Mouse (Mus musculus): ENCODE measurements around the gene Clps. TPM values are rescaled to one million over a fixed set of nuclear protein-coding genes. Genes with fewer than 3 reads are reported as not detected.

The Clps gene
- polyA plus RNA-seq, 1 experiment: 8,275 TPM

- WGBS: 20% methylated on average over 14 of the region's 14 CpGs
- H3K4me3 ChIP-seq (ENCODE audit: extremely low read depth, insufficient read depth, insufficient read length): no peak overlapping the region
- DNase-seq (ENCODE audit: low read depth in 1 of 2, low spot score in 2 of 2): peak; percentile 12 to 45
- peak; percentile 92 for TF ChIP-seq CTCF (IDR thresholded peaks at IDR 0.05; ENCODE audit: extremely low read depth, insufficient read depth, insufficient read length, insufficient replicate concordance)
- no peak for TF ChIP-seq POLR2A (IDR thresholded peaks at IDR 0.05; ENCODE audit: low read depth, low read length)
- no peak overlapping the region for H3K27ac ChIP-seq (ENCODE audit: insufficient read depth, low read length)
- no peaks in the 10 kb centered on the region for H3K36me3 ChIP-seq (ENCODE audit: control insufficient read depth, insufficient read depth, low read length)
- no peaks in the 10 kb centered on the region for H3K27me3 ChIP-seq (ENCODE audit: control insufficient read depth, insufficient read depth, low read length)
- no peaks in the 10 kb centered on the region for H3K4me1 ChIP-seq (ENCODE audit: control insufficient read depth, insufficient read depth, insufficient read length)
Observed at GRCm38 (mm10) chr17:28553040-28553793, 7.3 kb downstream of the Clps start.

GRCm38 (mm10) chr17:28549111-28549510, 11.5 kb downstream of the Clps start, which contains the start of gene Clpsl2:
TSS of gene Clpsl2 (plus strand) at chr17:28549411.
- Histone ChIP-seq H3K27me3 (ENCODE audit: control insufficient read depth, insufficient read depth, low read length) (no peaks in the 10 kb centered on the region), H3K27ac (ENCODE audit: insufficient read depth, low read length) (no peak within 1 kb of the TSS), H3K4me3 (ENCODE audit: extremely low read depth, insufficient read depth, insufficient read length) (no peak within 1 kb of the TSS), H3K36me3 (ENCODE audit: control insufficient read depth, insufficient read depth, low read length) (no peaks in the 10 kb centered on the region), H3K4me1 (ENCODE audit: control insufficient read depth, insufficient read depth, insufficient read length) (no peaks in the 10 kb centered on the region)
- no peak for TF ChIP-seq POLR2A (IDR thresholded peaks at IDR 0.05; ENCODE audit: low read depth, low read length)
- TF ChIP-seq CTCF (IDR thresholded peaks at IDR 0.05; ENCODE audit: extremely low read depth, insufficient read depth, insufficient read length, insufficient replicate concordance): no peak
- DNase-seq (ENCODE audit: low read depth in 1 of 2, low spot score in 2 of 2): no peak
- 83% methylated on average over 14 of the region's 14 CpGs for WGBS

- H3K27me3 ChIP-seq (ENCODE audit: control insufficient read depth, insufficient read depth, low read length): no peaks in the 10 kb centered on the region
- WGBS: 76% methylated on average over 11 of the region's 11 CpGs
- no peaks in the 10 kb centered on the region for H3K36me3 ChIP-seq (ENCODE audit: control insufficient read depth, insufficient read depth, low read length)
- TF ChIP-seq CTCF (IDR thresholded peaks at IDR 0.05; ENCODE audit: extremely low read depth, insufficient read depth, insufficient read length, insufficient replicate concordance) (no peak), POLR2A (IDR thresholded peaks at IDR 0.05; ENCODE audit: low read depth, low read length) (no peak)
- no peak overlapping the region for H3K27ac ChIP-seq (ENCODE audit: insufficient read depth, low read length)
- H3K4me1 ChIP-seq (ENCODE audit: control insufficient read depth, insufficient read depth, insufficient read length): no peaks in the 10 kb centered on the region
- no peak for DNase-seq (ENCODE audit: low read depth in 1 of 2, low spot score in 2 of 2)
- H3K4me3 ChIP-seq (ENCODE audit: extremely low read depth, insufficient read depth, insufficient read length): no peak overlapping the region
Observed at GRCm38 (mm10) chr17:28548550-28548949, 12.0 kb downstream of the Clps start.

- no peak overlapping the region for H3K4me3 ChIP-seq (ENCODE audit: extremely low read depth, insufficient read depth, insufficient read length)
- DNase-seq (ENCODE audit: low read depth in 1 of 2, low spot score in 2 of 2): peak in 1 of 2 experiments; percentile 16
- WGBS: 75% methylated on average over 1 of the region's 1 CpGs
- H3K36me3 ChIP-seq (ENCODE audit: control insufficient read depth, insufficient read depth, low read length): no peaks in the 10 kb centered on the region
- no peak for TF ChIP-seq POLR2A (IDR thresholded peaks at IDR 0.05; ENCODE audit: low read depth, low read length)
- no peak for TF ChIP-seq CTCF (IDR thresholded peaks at IDR 0.05; ENCODE audit: extremely low read depth, insufficient read depth, insufficient read length, insufficient replicate concordance)
- no peaks in the 10 kb centered on the region for H3K27me3 ChIP-seq (ENCODE audit: control insufficient read depth, insufficient read depth, low read length)
- H3K4me1 ChIP-seq (ENCODE audit: control insufficient read depth, insufficient read depth, insufficient read length): no peaks in the 10 kb centered on the region
- no peak overlapping the region for H3K27ac ChIP-seq (ENCODE audit: insufficient read depth, low read length)
Observed at GRCm38 (mm10) chr17:28546925-28547324, 13.6 kb downstream of the Clps start.

GRCm38 (mm10) chr17:28537881-28538280, 22.7 kb downstream of the Clps start:
- DNase-seq (ENCODE audit: low read depth in 1 of 2, low spot score in 2 of 2): no peak
- TF ChIP-seq POLR2A (IDR thresholded peaks at IDR 0.05; ENCODE audit: low read depth, low read length) (no peak), CTCF (IDR thresholded peaks at IDR 0.05; ENCODE audit: extremely low read depth, insufficient read depth, insufficient read length, insufficient replicate concordance) (no peak)
- 64% methylated on average over 12 of the region's 12 CpGs for WGBS

GRCm38 (mm10) chr17:28533327-28533726, 27.2 kb downstream of the Clps start:
- H3K36me3 ChIP-seq (ENCODE audit: control insufficient read depth, insufficient read depth, low read length): no peaks in the 10 kb centered on the region
- H3K4me1 ChIP-seq (ENCODE audit: control insufficient read depth, insufficient read depth, insufficient read length): no peaks in the 10 kb centered on the region
- no peak overlapping the region for H3K4me3 ChIP-seq (ENCODE audit: extremely low read depth, insufficient read depth, insufficient read length)
- H3K27ac ChIP-seq (ENCODE audit: insufficient read depth, low read length): no peak overlapping the region
- no peak for TF ChIP-seq CTCF (IDR thresholded peaks at IDR 0.05; ENCODE audit: extremely low read depth, insufficient read depth, insufficient read length, insufficient replicate concordance)
- H3K27me3 ChIP-seq (ENCODE audit: control insufficient read depth, insufficient read depth, low read length): no peaks in the 10 kb centered on the region
- WGBS: 94% methylated on average over 13 of the region's 13 CpGs
- no peak for DNase-seq (ENCODE audit: low read depth in 1 of 2, low spot score in 2 of 2)

More at GRCm38 (mm10) chr17:28537881-28538280, 22.7 kb downstream of the Clps start:
- Histone ChIP-seq H3K4me1 (ENCODE audit: control insufficient read depth, insufficient read depth, insufficient read length) (no peaks in the 10 kb centered on the region), H3K27me3 (ENCODE audit: control insufficient read depth, insufficient read depth, low read length) (no peaks in the 10 kb centered on the region), H3K36me3 (ENCODE audit: control insufficient read depth, insufficient read depth, low read length) (no peaks in the 10 kb centered on the region), H3K4me3 (ENCODE audit: extremely low read depth, insufficient read depth, insufficient read length) (no peak overlapping the region), H3K27ac (ENCODE audit: insufficient read depth, low read length) (no peak overlapping the region)

GRCm38 (mm10) chr17:28532557-28532956, 28.0 kb downstream of the Clps start:
- 81% methylated on average over 7 of the region's 7 CpGs for WGBS
- Histone ChIP-seq H3K4me3 (ENCODE audit: extremely low read depth, insufficient read depth, insufficient read length) (no peak overlapping the region), H3K27me3 (ENCODE audit: control insufficient read depth, insufficient read depth, low read length) (no peaks in the 10 kb centered on the region), H3K27ac (ENCODE audit: insufficient read depth, low read length) (no peak overlapping the region), H3K36me3 (ENCODE audit: control insufficient read depth, insufficient read depth, low read length) (no peaks in the 10 kb centered on the region), H3K4me1 (ENCODE audit: control insufficient read depth, insufficient read depth, insufficient read length) (peaks cover 4% of the 10 kb centered on the region; the same call in 1 of the 2 replicates)
- no peak for DNase-seq (ENCODE audit: low read depth in 1 of 2, low spot score in 2 of 2)
- no peak for TF ChIP-seq CTCF (IDR thresholded peaks at IDR 0.05; ENCODE audit: extremely low read depth, insufficient read depth, insufficient read length, insufficient replicate concordance)
- TF ChIP-seq POLR2A (IDR thresholded peaks at IDR 0.05; ENCODE audit: low read depth, low read length): no peak
